Mouse (Mus musculus) megakaryocyte, embryonic 14.5 days (primary cell): ENCODE data around the gene Klf13.

Experiments
- FLI1 ChIP-seq: IDR thresholded peaks from 2 replicates; pipeline ENCODE4 v1.6.1; 2012; ENCODE audit warnings: low read length, inconsistent platforms, mixed read lengths
- GATA1 ChIP-seq: IDR thresholded peaks from 3 replicates; pipeline ENCODE4 v1.6.1; 2012; ENCODE audit warnings: mixed read lengths, low read length, inconsistent platforms, borderline replicate concordance

- no peak for TF ChIP-seq GATA1
- no peak for TF ChIP-seq FLI1
Observed at GRCm38 (mm10) chr7:63905642-63906041, 33.1 kb downstream of the Klf13 start.
